Mouse (Mus musculus) heart, embryonic 12.5 days (tissue): ENCODE measurements at regions not wholly inside any gene's neighbourhood (a gene's known extent, or its start where the extent isn't known, plus 50 kb on each side); places are given as distances from the start of the nearest gene placed in this dataset.

ENCODE experiments used
- ATAC-seq: fragments of 200-750 bp; cut with Nextera tagmentation; 2 replicates; pipeline ENCODE4 v1.8.0; 2017; ENCODE audit warnings: moderate TSS enrichment, moderate library complexity; ENCODE audit not compliant: insufficient number of reproducible peaks, low FRiP score
- H3K27ac ChIP-seq: fragments of 300-500 bp; sonication (generic); 2 replicates; pipeline ENCODE4 v1.5.1; 2016; ENCODE audit warnings: mild to moderate bottlenecking, moderate library complexity; ENCODE audit not compliant: poor library complexity, severe bottlenecking
- H3K27me3 ChIP-seq: fragments of 300-500 bp; sonication (generic); replicated peaks from 2 replicates; pipeline ENCODE4 v1.6.1; 2016; ENCODE audit warnings: mild to moderate bottlenecking, moderate library complexity
- H3K36me3 ChIP-seq: fragments of 300-500 bp; sonication (generic); 2 replicates; pipeline ENCODE4 v1.6.1; 2016; ENCODE audit warnings: mild to moderate bottlenecking, moderate library complexity
- H3K4me1 ChIP-seq: fragments of 300-500 bp; sonication (generic); replicated peaks from 2 replicates; pipeline ENCODE4 v1.6.1; 2016; ENCODE audit warnings: mild to moderate bottlenecking
- H3K4me2 ChIP-seq: fragments of 300-500 bp; sonication (generic); 2 replicates; pipeline ENCODE4 v1.6.1; 2016; ENCODE audit warnings: mild to moderate bottlenecking, moderate library complexity
- H3K4me3 ChIP-seq: fragments of 300-500 bp; sonication (generic); 2 replicates; pipeline ENCODE4 v1.5.1; 2016; ENCODE audit warnings: mild to moderate bottlenecking
- H3K9ac ChIP-seq: fragments of 300-500 bp; sonication (generic); 2 replicates; pipeline ENCODE4 v1.6.1; 2016; ENCODE audit warnings: mild to moderate bottlenecking, moderate library complexity
- H3K9me3 ChIP-seq: fragments of 300-500 bp; sonication (generic); replicated peaks from 2 replicates; pipeline ENCODE4 v1.6.1; 2016; ENCODE audit warnings: mild to moderate bottlenecking, moderate library complexity
- WGBS: fragments of 180-500 bp; shearing (Covaris S2); methylation state at CpG from one replicate; pipeline ENCODE4 v1.1.7; 2016; 5-methylcytosine and 5-hydroxymethylcytosine counted together

- Histone ChIP-seq H3K4me1 (peaks cover 9% of the 10 kb centered on the region), H3K36me3 (no peaks in the 10 kb centered on the region), H3K9me3 (no peaks in the 10 kb centered on the region), H3K9ac (no peak overlapping the region), H3K27me3 (no peaks in the 10 kb centered on the region), H3K4me3 (no peak overlapping the region), H3K4me2 (no peak overlapping the region), H3K27ac (no peak overlapping the region)
- no peak for ATAC-seq
- WGBS, result 84% methylated on average over 5 of the region's 5 CpGs
These were observed 185.0 kb downstream of the Gadd45g start for GRCm38 (mm10) chr13:52031465-52031864.

- H3K4me1 ChIP-seq, result peaks cover 19% of the 10 kb centered on the region
- no peaks in the 10 kb centered on the region for H3K27me3 ChIP-seq
- no peak for ATAC-seq
- no peak overlapping the region for H3K27ac ChIP-seq
- whole genome bisulfite sequencing, result 61% methylated on average over 6 of the region's 6 CpGs
- H3K36me3 ChIP-seq, result no peaks in the 10 kb centered on the region
- H3K4me2 ChIP-seq, result no peak overlapping the region
- no peak overlapping the region for H3K4me3 ChIP-seq
- no peaks in the 10 kb centered on the region for H3K9me3 ChIP-seq
- H3K9ac ChIP-seq, result no peak overlapping the region
These were observed 189.3 kb downstream of the Gadd45g start for GRCm38 (mm10) chr13:52035731-52036130.

DNA sequence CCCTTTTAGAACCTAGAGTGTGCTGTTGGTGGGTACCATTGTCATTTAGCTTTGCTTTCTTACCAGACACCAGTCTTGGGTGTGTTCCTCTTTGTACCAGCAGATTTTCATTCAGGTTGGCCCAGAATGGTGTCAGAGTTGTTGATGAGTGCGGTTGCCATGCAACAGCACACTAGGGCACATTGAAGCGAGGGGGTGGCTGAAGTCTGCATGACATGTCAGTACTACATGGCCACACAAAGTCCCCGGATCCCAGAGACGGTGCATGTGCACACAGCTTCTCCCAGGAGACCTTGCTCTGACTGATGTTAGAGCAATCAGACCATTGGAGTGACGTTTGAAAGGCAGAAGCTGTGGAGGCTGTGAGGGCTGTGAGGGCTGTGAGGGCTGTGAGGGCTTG is 189.9 kb downstream of the Gadd45g start:
- peaks cover 22% of the 10 kb centered on the region for H3K4me1 ChIP-seq
- no peak overlapping the region for H3K4me2 ChIP-seq
- no peaks in the 10 kb centered on the region for H3K27me3 ChIP-seq
- no peaks in the 10 kb centered on the region for H3K9me3 ChIP-seq
- H3K36me3 ChIP-seq, result no peaks in the 10 kb centered on the region
- ATAC-seq, result no peak
- H3K9ac ChIP-seq, result no peak overlapping the region
- H3K27ac ChIP-seq, result no peak overlapping the region
- WGBS, result 65% methylated on average over 5 of the region's 5 CpGs
- H3K4me3 ChIP-seq, result no peak overlapping the region

DNA sequence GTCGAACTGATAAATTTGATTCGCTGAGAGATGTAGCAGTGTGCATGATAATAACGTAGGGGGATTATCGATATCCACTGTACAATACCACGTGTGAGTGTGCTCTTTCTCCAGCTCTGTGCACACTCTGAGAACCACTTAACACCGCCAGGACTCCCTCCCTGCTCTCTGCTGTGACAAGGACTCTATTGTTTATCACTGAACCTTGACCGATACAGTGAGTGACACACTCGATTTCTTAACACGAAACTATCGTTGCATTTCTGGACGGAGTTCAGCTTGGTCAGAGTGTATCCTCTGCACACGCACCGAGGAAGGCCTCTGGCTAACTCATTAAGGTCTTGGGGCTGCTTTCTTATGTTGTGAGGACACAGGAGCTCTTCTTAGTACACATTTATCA is 190.7 kb downstream of the Gadd45g start:
- Histone ChIP-seq H3K36me3 (no peaks in the 10 kb centered on the region), H3K4me2 (no peak overlapping the region), H3K4me3 (no peak overlapping the region), H3K27ac (no peak overlapping the region), H3K27me3 (no peaks in the 10 kb centered on the region), H3K9me3 (no peaks in the 10 kb centered on the region), H3K9ac (no peak overlapping the region), H3K4me1 (peaks cover 31% of the 10 kb centered on the region)
- WGBS, result 55% methylated on average over 13 of the region's 13 CpGs
- ATAC-seq, result no peak

- Histone ChIP-seq H3K36me3 (no peaks in the 10 kb centered on the region), H3K9me3 (no peaks in the 10 kb centered on the region), H3K4me2 (peak overlapping the region; percentile 17), H3K27ac (peak overlapping the region; percentile 63), H3K27me3 (no peaks in the 10 kb centered on the region), H3K4me3 (no peak overlapping the region), H3K9ac (peak overlapping the region; percentile 27; the same call in 1 of the 2 replicates), H3K4me1 (peaks cover 41% of the 10 kb centered on the region)
- 46% methylated on average over 15 of the region's 15 CpGs for WGBS
- ATAC-seq, result peak; percentile 73
These were observed 195.3 kb downstream of the Gadd45g start for GRCm38 (mm10) chr13:52041467-52042421.

DNA sequence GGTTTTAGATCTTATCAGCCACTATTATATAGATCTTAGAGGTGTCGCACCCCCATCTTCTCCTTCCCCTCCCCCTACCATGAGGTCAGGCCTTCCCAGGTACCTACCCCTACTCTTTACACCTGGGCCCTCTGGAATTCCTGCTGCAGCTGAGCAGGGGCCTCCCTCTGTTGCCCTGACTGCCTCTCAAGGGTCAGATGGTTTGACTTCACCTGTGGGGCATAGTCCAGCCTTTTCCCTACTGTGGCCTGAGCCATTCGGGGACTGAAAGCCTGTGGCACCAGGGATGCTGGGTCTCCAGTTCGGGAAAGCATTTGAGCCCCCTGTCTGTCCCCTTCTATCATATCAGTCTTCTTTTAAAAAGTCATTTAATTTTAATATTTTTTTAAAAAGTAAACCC is 196.4 kb downstream of the Gadd45g start:
- ATAC-seq, result no peak
- WGBS, result 91% methylated on average over 3 of the region's 3 CpGs
- H3K9ac ChIP-seq, result no peak overlapping the region
- H3K4me3 ChIP-seq, result no peak overlapping the region
- H3K4me2 ChIP-seq, result no peak overlapping the region
- no peaks in the 10 kb centered on the region for H3K27me3 ChIP-seq
- peaks cover 39% of the 10 kb centered on the region for H3K4me1 ChIP-seq
- H3K36me3 ChIP-seq, result no peaks in the 10 kb centered on the region
- H3K27ac ChIP-seq, result no peak overlapping the region
- H3K9me3 ChIP-seq, result no peaks in the 10 kb centered on the region

- Histone ChIP-seq H3K9ac (no peak overlapping the region), H3K4me2 (no peak overlapping the region), H3K4me3 (no peak overlapping the region), H3K27me3 (no peaks in the 10 kb centered on the region), H3K36me3 (no peaks in the 10 kb centered on the region), H3K27ac (no peak overlapping the region), H3K4me1 (peaks cover 39% of the 10 kb centered on the region), H3K9me3 (no peaks in the 10 kb centered on the region)
- no peak for ATAC-seq
- 80% methylated on average over 3 of the region's 3 CpGs for WGBS
These were observed 197.4 kb downstream of the Gadd45g start for GRCm38 (mm10) chr13:52043916-52044315.

DNA sequence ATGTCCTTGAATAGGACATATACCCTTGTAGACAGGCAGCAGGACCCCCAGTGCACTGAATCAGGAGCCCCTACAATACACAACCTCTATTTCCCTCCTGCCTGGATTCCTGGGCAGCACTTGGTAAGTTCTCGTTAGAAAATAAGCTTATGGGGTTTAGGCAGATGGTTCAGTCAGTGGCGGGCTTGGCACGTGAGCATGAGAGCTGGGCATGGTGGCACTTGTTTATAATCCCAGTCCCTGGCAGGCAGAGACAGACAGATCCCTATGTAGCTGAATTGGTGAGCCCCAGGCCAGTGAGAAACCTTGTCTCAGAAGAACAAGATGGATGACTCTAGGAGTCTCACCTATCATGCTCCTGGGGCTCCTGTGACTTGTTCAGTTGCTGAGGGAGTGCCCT is 198.9 kb downstream of the Gadd45g start:
- no peak overlapping the region for H3K9ac ChIP-seq
- H3K4me1 ChIP-seq, result peaks cover 39% of the 10 kb centered on the region
- no peak overlapping the region for H3K4me3 ChIP-seq
- H3K27ac ChIP-seq, result peak overlapping the region; percentile 75; the same call in 1 of the 2 replicates
- ATAC-seq, result no peak
- H3K27me3 ChIP-seq, result no peaks in the 10 kb centered on the region
- peaks cover 6% of the 10 kb centered on the region; the same call in 1 of the 2 replicates for H3K9me3 ChIP-seq
- no peak overlapping the region for H3K4me2 ChIP-seq
- H3K36me3 ChIP-seq, result no peaks in the 10 kb centered on the region
- 84% methylated on average over 3 of the region's 3 CpGs for WGBS

- peak; percentile 63; the same call in 1 of the 2 replicates for ATAC-seq
These were observed 199.5 kb downstream of the Gadd45g start for GRCm38 (mm10) chr13:52046020-52046419.

DNA sequence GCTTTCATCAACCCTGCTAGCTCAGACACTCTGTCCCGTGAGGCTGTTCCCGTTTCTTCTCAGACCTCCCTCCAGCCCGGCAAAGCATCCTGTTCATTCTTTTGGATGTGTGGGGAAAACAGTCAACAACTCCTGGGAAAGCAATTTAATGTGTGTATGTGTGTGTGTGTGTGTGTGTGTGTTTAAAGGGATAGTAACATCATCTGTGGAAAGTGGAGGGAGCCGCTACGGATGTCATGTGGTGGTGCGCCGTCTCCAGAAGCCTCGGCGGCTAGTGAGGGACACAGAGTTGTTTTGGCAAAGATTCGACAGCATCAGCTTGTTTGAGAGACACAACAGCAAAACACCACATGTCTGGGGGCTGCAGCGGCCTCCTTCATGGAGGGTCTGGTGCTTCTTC is 200.2 kb downstream of the Gadd45g start:
- Histone ChIP-seq H3K9ac (no peak overlapping the region), H3K36me3 (no peaks in the 10 kb centered on the region), H3K4me2 (peak overlapping the region; percentile 59), H3K4me3 (no peak overlapping the region), H3K27ac (peak overlapping the region; percentile 75), H3K9me3 (peaks cover 6% of the 10 kb centered on the region; the same call in 1 of the 2 replicates), H3K4me1 (peaks cover 32% of the 10 kb centered on the region), H3K27me3 (no peaks in the 10 kb centered on the region)
- no peak for ATAC-seq
- 51% methylated on average over 11 of the region's 11 CpGs for WGBS

More at GRCm38 (mm10) chr13:52046020-52046419, 199.5 kb downstream of the Gadd45g start:
- Histone ChIP-seq H3K4me1 (peaks cover 39% of the 10 kb centered on the region), H3K4me2 (peak overlapping the region; percentile 59), H3K36me3 (no peaks in the 10 kb centered on the region), H3K27ac (peak overlapping the region; percentile 75), H3K9ac (no peak overlapping the region; the same call in 1 of the 2 replicates), H3K4me3 (no peak overlapping the region), H3K9me3 (peaks cover 6% of the 10 kb centered on the region; the same call in 1 of the 2 replicates), H3K27me3 (no peaks in the 10 kb centered on the region)
- 21% methylated on average over 5 of the region's 5 CpGs for WGBS

- Histone ChIP-seq H3K9ac (no peak overlapping the region), H3K27ac (no peak overlapping the region), H3K4me2 (no peak overlapping the region), H3K4me3 (no peak overlapping the region), H3K4me1 (peaks cover 20% of the 10 kb centered on the region), H3K36me3 (no peaks in the 10 kb centered on the region), H3K27me3 (no peaks in the 10 kb centered on the region), H3K9me3 (peaks cover 6% of the 10 kb centered on the region; the same call in 1 of the 2 replicates)
- 78% methylated on average over 6 of the region's 6 CpGs for WGBS
- no peak for ATAC-seq
These were observed 201.5 kb downstream of the Gadd45g start for GRCm38 (mm10) chr13:52047937-52048336.
